Mouse (Mus musculus): Measurements from ENCODE around the gene Ap3s2. TPM values are rescaled to one million over a fixed set of nuclear protein-coding genes. Genes with fewer than 3 reads are reported as not detected.

Ap3s2 gene
- polyA plus RNA-seq, 1 experiment from 2014 or later: 46.4 TPM

- Histone ChIP-seq H3K4me1 (replicated peaks; ENCODE audit: control insufficient read depth, insufficient read depth, low read length) (no peaks in the 10 kb centered on the region), H3K27ac (no peak overlapping the region), H3K4me3 (replicated peaks; ENCODE audit: low read length) (no peak overlapping the region), H3K27me3 (ENCODE audit: control insufficient read depth, insufficient read depth, low read length) (no peaks in the 10 kb centered on the region), H3K4me2 (replicated peaks) (no peak overlapping the region), H3K9ac (no peak overlapping the region), H3K36me3 (replicated peaks; ENCODE audit: control insufficient read depth, insufficient read depth) (peaks cover 50% of the 10 kb centered on the region), H3K9me3 (ENCODE audit: control insufficient read depth, low read length) (no peaks in the 10 kb centered on the region)
- DNase-seq (ENCODE audit: low spot score) (no peak), ATAC-seq (ENCODE audit: low FRiP score) (no peak)
- 90% methylated on average over 6 of the region's 6 CpGs for WGBS
Measured at GRCm38 (mm10) chr7:79892576-79893428, 27.6 kb downstream of the Ap3s2 start.

DNA sequence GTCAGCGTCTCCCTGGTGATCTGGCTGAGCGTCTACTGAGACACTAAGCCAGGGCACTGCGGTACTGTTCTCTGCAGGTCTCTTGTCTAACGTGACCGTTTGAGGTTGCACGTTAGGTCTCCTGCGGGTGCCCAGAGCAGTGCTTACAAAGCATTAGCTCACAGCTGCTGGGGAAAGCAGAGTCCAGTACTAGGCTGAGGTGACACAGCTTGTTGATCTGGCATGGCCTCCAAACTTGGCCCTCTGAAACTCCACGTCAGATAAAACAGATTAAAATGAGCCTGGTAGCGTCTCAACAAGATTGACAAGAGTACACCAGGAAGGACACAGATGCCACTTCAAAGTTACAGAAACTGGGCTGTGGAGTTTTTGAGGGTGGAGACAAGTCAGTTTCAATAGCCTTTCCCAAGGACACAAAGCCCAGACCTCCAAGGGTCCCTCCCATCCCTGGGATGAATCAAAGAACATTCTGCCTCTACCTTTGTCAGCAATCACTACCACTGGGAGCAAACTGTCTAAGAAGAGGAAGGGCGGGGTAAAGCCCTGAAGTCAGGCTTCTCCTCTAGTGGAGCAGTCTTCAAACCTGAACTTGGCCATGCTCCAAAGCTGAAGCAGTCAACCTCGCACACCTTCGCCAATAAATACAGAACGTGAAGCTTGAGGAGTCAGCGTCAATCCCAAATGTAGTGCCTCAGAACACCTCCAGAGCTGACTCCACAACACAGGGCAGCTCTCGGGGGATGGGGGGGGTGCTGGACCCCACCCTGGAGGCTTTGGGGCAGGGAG is 29.8 kb downstream of the Ap3s2 start:
- no peak overlapping the region for H3K9ac ChIP-seq
- 91% methylated on average over 15 of the region's 15 CpGs for WGBS
- H3K4me3 ChIP-seq (replicated peaks; ENCODE audit: low read length): no peak overlapping the region
- no peaks in the 10 kb centered on the region for H3K27me3 ChIP-seq (ENCODE audit: control insufficient read depth, insufficient read depth, low read length)
- H3K4me2 ChIP-seq (replicated peaks): no peak overlapping the region
- H3K36me3 ChIP-seq (replicated peaks; ENCODE audit: control insufficient read depth, insufficient read depth): peaks cover 52% of the 10 kb centered on the region
- no peak overlapping the region for H3K27ac ChIP-seq
- H3K4me1 ChIP-seq (replicated peaks; ENCODE audit: control insufficient read depth, insufficient read depth, low read length): no peaks in the 10 kb centered on the region
- ATAC-seq (ENCODE audit: low FRiP score) (no peak), DNase-seq (ENCODE audit: low spot score) (no peak)
- no peaks in the 10 kb centered on the region for H3K9me3 ChIP-seq (ENCODE audit: control insufficient read depth, low read length)

DNA sequence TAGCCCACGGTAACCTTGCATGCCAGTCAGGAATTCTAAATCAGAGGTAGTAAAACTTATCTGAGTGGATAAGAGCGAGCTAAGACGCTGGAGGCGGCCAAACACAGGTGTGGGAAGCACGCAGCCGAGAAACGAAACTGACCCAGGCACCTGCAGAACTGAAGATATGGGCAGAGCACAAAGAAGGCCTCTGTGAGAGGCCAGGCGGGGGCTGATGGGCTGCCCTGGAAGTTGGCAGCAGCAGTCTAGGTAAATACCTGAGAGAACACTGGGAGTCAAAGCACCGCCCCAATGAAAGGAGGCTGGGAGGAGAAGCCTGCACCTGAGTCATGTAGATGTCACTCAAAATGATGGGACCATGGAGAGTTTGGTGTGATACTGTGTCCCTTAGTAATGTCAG is 31.8 kb downstream of the Ap3s2 start:
- no peak overlapping the region for H3K27ac ChIP-seq
- H3K4me1 ChIP-seq (replicated peaks; ENCODE audit: control insufficient read depth, insufficient read depth, low read length): no peaks in the 10 kb centered on the region
- DNase-seq (ENCODE audit: low spot score): no peak
- ATAC-seq (ENCODE audit: low FRiP score): no peak
- H3K4me2 ChIP-seq (replicated peaks): no peak overlapping the region
- H3K36me3 ChIP-seq (replicated peaks; ENCODE audit: control insufficient read depth, insufficient read depth): peaks cover 43% of the 10 kb centered on the region
- H3K27me3 ChIP-seq (ENCODE audit: control insufficient read depth, insufficient read depth, low read length): no peaks in the 10 kb centered on the region
- H3K9me3 ChIP-seq (ENCODE audit: control insufficient read depth, low read length): no peaks in the 10 kb centered on the region
- no peak overlapping the region for H3K4me3 ChIP-seq (replicated peaks; ENCODE audit: low read length)
- 93% methylated on average over 9 of the region's 9 CpGs for WGBS
- H3K9ac ChIP-seq: no peak overlapping the region

- H3K36me3 ChIP-seq (replicated peaks; ENCODE audit: control insufficient read depth, insufficient read depth): peaks cover 71% of the 10 kb centered on the region
- H3K4me2 ChIP-seq (replicated peaks): no peak overlapping the region
- no peak overlapping the region for H3K27ac ChIP-seq
- 89% methylated on average over 7 of the region's 7 CpGs for WGBS
- no peak overlapping the region for H3K9ac ChIP-seq
- DNase-seq (ENCODE audit: low spot score) (no peak), ATAC-seq (ENCODE audit: low FRiP score) (no peak)
- no peaks in the 10 kb centered on the region for H3K9me3 ChIP-seq (ENCODE audit: control insufficient read depth, low read length)
- no peaks in the 10 kb centered on the region for H3K27me3 ChIP-seq (ENCODE audit: control insufficient read depth, insufficient read depth, low read length)
- no peaks in the 10 kb centered on the region for H3K4me1 ChIP-seq (replicated peaks; ENCODE audit: control insufficient read depth, insufficient read depth, low read length)
- no peak overlapping the region for H3K4me3 ChIP-seq (replicated peaks; ENCODE audit: low read length)
Measured at GRCm38 (mm10) chr7:79883613-79884334, 36.7 kb downstream of the Ap3s2 start.

DNA sequence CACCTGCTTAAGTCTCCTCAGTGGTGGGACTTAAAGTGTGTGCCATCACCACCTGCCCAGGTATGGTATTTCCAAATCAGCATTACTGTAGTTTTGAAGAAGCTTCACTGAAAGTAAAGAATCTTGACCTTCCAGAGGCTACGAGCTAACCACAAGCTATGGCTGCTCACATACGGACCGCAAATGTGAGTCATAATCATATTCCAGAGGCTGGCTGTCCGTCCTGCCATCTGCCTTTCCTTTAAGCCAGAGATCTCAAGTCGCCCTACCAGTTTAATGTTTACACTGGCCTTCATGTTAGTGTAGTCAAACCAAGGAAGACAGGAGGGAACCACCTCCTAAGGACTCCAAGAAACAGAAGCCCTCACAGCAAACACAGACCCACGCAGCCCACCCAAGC is 38.5 kb downstream of the Ap3s2 start:
- H3K27me3 ChIP-seq (ENCODE audit: control insufficient read depth, insufficient read depth, low read length): no peaks in the 10 kb centered on the region
- H3K9ac ChIP-seq: no peak overlapping the region
- no peak overlapping the region for H3K27ac ChIP-seq
- H3K4me2 ChIP-seq (replicated peaks): no peak overlapping the region
- no peak overlapping the region for H3K4me3 ChIP-seq (replicated peaks; ENCODE audit: low read length)
- H3K9me3 ChIP-seq (ENCODE audit: control insufficient read depth, low read length): no peaks in the 10 kb centered on the region
- ATAC-seq (ENCODE audit: low FRiP score): no peak
- WGBS: 95% methylated on average over 6 of the region's 6 CpGs
- DNase-seq (ENCODE audit: low spot score): no peak
- no peaks in the 10 kb centered on the region for H3K4me1 ChIP-seq (replicated peaks; ENCODE audit: control insufficient read depth, insufficient read depth, low read length)
- H3K36me3 ChIP-seq (replicated peaks; ENCODE audit: control insufficient read depth, insufficient read depth): peaks cover 68% of the 10 kb centered on the region

GRCm38 (mm10) chr7:79880998-79881397 is 39.5 kb downstream of the Ap3s2 start:
- Histone ChIP-seq H3K27ac (no peak overlapping the region), H3K9me3 (ENCODE audit: control insufficient read depth, low read length) (no peaks in the 10 kb centered on the region), H3K36me3 (replicated peaks; ENCODE audit: control insufficient read depth, insufficient read depth) (peaks cover 66% of the 10 kb centered on the region), H3K27me3 (ENCODE audit: control insufficient read depth, insufficient read depth, low read length) (no peaks in the 10 kb centered on the region), H3K4me2 (replicated peaks) (no peak overlapping the region), H3K4me3 (replicated peaks; ENCODE audit: low read length) (no peak overlapping the region), H3K4me1 (replicated peaks; ENCODE audit: control insufficient read depth, insufficient read depth, low read length) (no peaks in the 10 kb centered on the region), H3K9ac (no peak overlapping the region)
- WGBS: 57% methylated on average over 3 of the region's 3 CpGs
- ATAC-seq (ENCODE audit: low FRiP score): no peak
- no peak for DNase-seq (ENCODE audit: low spot score)

DNA sequence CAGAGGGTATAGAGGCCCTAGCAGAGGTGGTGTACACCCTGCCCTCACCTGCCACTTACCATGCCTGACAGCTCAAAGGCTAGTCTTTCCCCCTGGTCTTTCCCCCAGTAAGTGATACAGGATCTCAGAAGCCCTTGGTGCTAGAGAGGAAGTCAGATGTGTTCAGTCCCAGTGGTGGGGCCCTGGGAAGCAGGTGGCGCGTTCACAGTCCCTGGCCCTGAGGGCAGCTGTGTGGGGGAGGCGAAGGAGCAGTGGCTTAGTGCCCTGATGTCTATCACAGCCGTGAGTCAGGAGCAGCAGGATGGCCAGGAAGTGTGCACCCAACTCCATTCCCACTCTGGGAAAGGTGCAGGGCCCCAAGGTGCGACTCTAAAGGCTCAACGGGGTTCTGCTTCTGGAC is 40.4 kb downstream of the Ap3s2 start:
- no peaks in the 10 kb centered on the region for H3K27me3 ChIP-seq (ENCODE audit: control insufficient read depth, insufficient read depth, low read length)
- no peak for DNase-seq (ENCODE audit: low spot score)
- 90% methylated on average over 6 of the region's 6 CpGs for WGBS
- H3K4me3 ChIP-seq (replicated peaks; ENCODE audit: low read length): no peak overlapping the region
- no peaks in the 10 kb centered on the region for H3K9me3 ChIP-seq (ENCODE audit: control insufficient read depth, low read length)
- ATAC-seq (ENCODE audit: low FRiP score): no peak
- no peak overlapping the region for H3K4me2 ChIP-seq (replicated peaks)
- H3K27ac ChIP-seq: no peak overlapping the region
- H3K4me1 ChIP-seq (replicated peaks; ENCODE audit: control insufficient read depth, insufficient read depth, low read length): no peaks in the 10 kb centered on the region
- H3K9ac ChIP-seq: no peak overlapping the region
- peaks cover 56% of the 10 kb centered on the region for H3K36me3 ChIP-seq (replicated peaks; ENCODE audit: control insufficient read depth, insufficient read depth)

GRCm38 (mm10) chr7:79878455-79879025 is 41.9 kb downstream of the Ap3s2 start:
- no peak overlapping the region for H3K4me3 ChIP-seq (replicated peaks; ENCODE audit: low read length)
- no peak for DNase-seq (ENCODE audit: low spot score)
- 78% methylated on average over 2 of the region's 2 CpGs for WGBS
- no peaks in the 10 kb centered on the region for H3K4me1 ChIP-seq (replicated peaks; ENCODE audit: control insufficient read depth, insufficient read depth, low read length)
- no peak overlapping the region for H3K4me2 ChIP-seq (replicated peaks)
- ATAC-seq (ENCODE audit: low FRiP score): no peak
- H3K36me3 ChIP-seq (replicated peaks; ENCODE audit: control insufficient read depth, insufficient read depth): peaks cover 50% of the 10 kb centered on the region
- no peaks in the 10 kb centered on the region for H3K9me3 ChIP-seq (ENCODE audit: control insufficient read depth, low read length)
- H3K9ac ChIP-seq: no peak overlapping the region
- no peak overlapping the region for H3K27ac ChIP-seq
- no peaks in the 10 kb centered on the region for H3K27me3 ChIP-seq (ENCODE audit: control insufficient read depth, insufficient read depth, low read length)

DNA sequence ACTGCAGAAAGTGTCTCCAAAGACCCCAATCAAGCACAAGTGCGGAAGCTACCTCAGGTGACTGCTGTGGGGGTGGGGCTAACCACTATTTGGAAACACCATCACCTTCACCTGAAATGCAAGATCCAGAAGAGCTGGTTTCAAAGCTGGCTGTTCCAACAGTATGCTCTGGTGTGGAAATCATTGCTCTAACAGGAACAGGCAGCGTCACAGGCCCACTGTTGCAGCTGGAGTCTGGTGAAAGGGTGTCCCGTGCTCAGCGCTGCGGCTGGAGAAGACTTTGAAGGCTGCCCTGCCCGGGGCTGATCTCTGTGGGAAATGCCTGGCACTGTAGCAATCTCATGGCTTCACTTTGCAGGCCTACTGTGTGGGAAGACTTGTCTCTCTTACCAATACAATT is 47.0 kb downstream of the Ap3s2 start:
- Histone ChIP-seq H3K27me3 (ENCODE audit: control insufficient read depth, insufficient read depth, low read length) (no peaks in the 10 kb centered on the region), H3K4me3 (replicated peaks; ENCODE audit: low read length) (no peak overlapping the region), H3K27ac (no peak overlapping the region), H3K36me3 (replicated peaks; ENCODE audit: control insufficient read depth, insufficient read depth) (peaks cover 7% of the 10 kb centered on the region), H3K9me3 (ENCODE audit: control insufficient read depth, low read length) (no peaks in the 10 kb centered on the region), H3K9ac (no peak overlapping the region), H3K4me2 (replicated peaks) (no peak overlapping the region), H3K4me1 (replicated peaks; ENCODE audit: control insufficient read depth, insufficient read depth, low read length) (no peaks in the 10 kb centered on the region)
- 87% methylated on average over 6 of the region's 6 CpGs for WGBS
- ATAC-seq (ENCODE audit: low FRiP score) (no peak), DNase-seq (ENCODE audit: low spot score) (no peak)

Data from hindbrain, embryonic 14.5 days (tissue).